Mouse (Mus musculus) cerebellum, adult 11-12 months (tissue): ENCODE results near the gene Cpeb4.
"Not testable (repeated sequence)": the region's sequence is repeated elsewhere in the genome, so short reads cannot be mapped to it uniquely, and the experiment has no call there.

Experiments
- DNase-seq: peaks from one replicate; pipeline ENCODE4 v3.0.0; 2022

Gene Cpeb4

GRCm38 (mm10) chr11:31981830-31982229 lies 109.8 kb downstream of the Cpeb4 start:
- no peak for DNase-seq

- DNase-seq, result not testable (repeated sequence)
These were observed 110.4 kb downstream of the Cpeb4 start for GRCm38 (mm10) chr11:31982247-31982943.

GRCm38 (mm10) chr11:31983249-31983648 lies 111.2 kb downstream of the Cpeb4 start:
- no peak for DNase-seq

GRCm38 (mm10) chr11:31984786-31985185 lies 112.8 kb downstream of the Cpeb4 start:
- DNase-seq, result no peak
